Mouse (Mus musculus) MEL (cell line): ENCODE measurements around the gene Ifna11. TPM values are rescaled to one million over a fixed set of nuclear protein-coding genes. Genes with fewer than 3 reads are reported as not detected.
"Not testable (repeated sequence)": the region's sequence is repeated elsewhere in the genome, so short reads cannot be mapped to it uniquely, and the experiment has no call there.

Experiments used
- DNase-seq: peaks from one replicate; pipeline ENCODE4 v3.0.0; 2011; ENCODE audit warnings: low read depth, low spot score
- H3K27ac ChIP-seq: 2 replicates; pipeline ENCODE4 v1.5.1; 2012; ENCODE audit warnings: low read depth, mild to moderate bottlenecking, control low read depth, low read length, moderate library complexity; ENCODE audit not compliant: control insufficient read depth
- H3K27me3 ChIP-seq, 2 experiments: fragments of 150-350 bp in 1 of 2; sonication (generic) in 1 of 2; 2 replicates each; pipeline ENCODE4 v1.6.1; 2012; ENCODE audit warnings: low read length in 2 of 2, mild to moderate bottlenecking in 2 of 2, improper control_type of control experiment in 1 of 2, moderate library complexity in 1 of 2; ENCODE audit not compliant: insufficient read depth in 2 of 2, control insufficient read depth in 1 of 2
- H3K36me3 ChIP-seq, 2 experiments: 2 replicates each; pipeline ENCODE4 v1.6.1; 2012 to 2014; ENCODE audit warnings: low read length in 2 of 2, improper control_type of control experiment in 1 of 2, inconsistent platforms in 1 of 2, mild to moderate bottlenecking in 1 of 2; ENCODE audit not compliant: insufficient read depth in 2 of 2, control insufficient read depth in 1 of 2
- H3K4me1 ChIP-seq, 2 experiments: fragments of 150-350 bp in 1 of 2; sonication (generic) in 1 of 2; 2 replicates each; pipeline ENCODE4 v1.6.1; 2012; ENCODE audit warnings: low read length in 2 of 2, improper control_type of control experiment in 1 of 2, mild to moderate bottlenecking in 1 of 2; ENCODE audit not compliant: insufficient read depth in 2 of 2, control insufficient read depth in 1 of 2
- H3K4me3 ChIP-seq, 2 experiments: fragments of 150-350 bp in 1 of 2; sonication (generic) in 1 of 2; 2 replicates each; pipeline ENCODE4 v1.5.1; 2012; ENCODE audit warnings: low read depth in 2 of 2, low read length in 2 of 2, mild to moderate bottlenecking in 2 of 2, moderate library complexity in 2 of 2, control low read depth in 1 of 2, improper control_type of control experiment in 1 of 2; ENCODE audit not compliant: control insufficient read depth in 1 of 2, insufficient read depth in 1 of 2
- H3K79me2 ChIP-seq: 2 replicates; pipeline ENCODE4 v1.6.1; 2012; ENCODE audit warnings: mild to moderate bottlenecking, low read length, moderate library complexity; ENCODE audit not compliant: control insufficient read depth, poor library complexity, insufficient read depth
- H3K9ac ChIP-seq: 2 replicates; pipeline ENCODE4 v1.6.1; 2012; ENCODE audit warnings: low read depth, mild to moderate bottlenecking, control low read depth, low read length, moderate library complexity; ENCODE audit not compliant: control insufficient read depth, poor library complexity, severe bottlenecking
- H3K9me3 ChIP-seq: fragments of 150-350 bp; sonication (generic); replicated peaks from 2 replicates; pipeline ENCODE4 v1.6.1; 2012; ENCODE audit warnings: mild to moderate bottlenecking, low read length, improper control_type of control experiment, moderate library complexity; ENCODE audit not compliant: insufficient read depth
- CTCF ChIP-seq, 3 experiments: IDR thresholded peaks in 2 of 3; conservative IDR thresholded peaks in 1 of 3; 2 replicates each; pipeline ENCODE4 v1.5.1; 2011 to 2012; ENCODE audit warnings: low read length in 3 of 3, low read depth in 2 of 3, mild to moderate bottlenecking in 2 of 3, improper control_type of control experiment in 1 of 3, inconsistent platforms in 1 of 3, mixed read lengths in 1 of 3, moderate library complexity in 1 of 3; ENCODE audit not compliant: control insufficient read depth in 1 of 3, insufficient read depth in 1 of 3, poor library complexity in 1 of 3, severe bottlenecking in 1 of 3
- EP300 ChIP-seq, 2 experiments: IDR thresholded peaks; 2 replicates each; pipeline ENCODE4 v1.6.1; 2011; ENCODE audit warnings: improper control_type of control experiment in 2 of 2, low read length in 2 of 2, low read depth in 1 of 2, mild to moderate bottlenecking in 1 of 2
- GATA1 ChIP-seq: IDR thresholded peaks from 2 replicates; pipeline ENCODE4 v1.6.1; 2011; ENCODE audit warnings: low read depth, low read length, improper control_type of control experiment
- MAZ ChIP-seq: IDR thresholded peaks from 2 replicates; pipeline ENCODE4 v1.6.1; 2012; ENCODE audit warnings: low read depth, mild to moderate bottlenecking, inconsistent platforms, low read length, improper control_type of control experiment
- POLR2AphosphoS2 ChIP-seq: IDR thresholded peaks from 2 replicates; pipeline ENCODE4 v1.6.1; 2011; ENCODE audit warnings: low read length, improper control_type of control experiment
- POLR2AphosphoS5 ChIP-seq: IDR thresholded peaks from 2 replicates; pipeline ENCODE4 v1.6.1; 2012; ENCODE audit warnings: low read depth, borderline replicate concordance, mild to moderate bottlenecking, inconsistent platforms, low read length, moderate library complexity, mixed read lengths
- RAD21 ChIP-seq: IDR thresholded peaks from 2 replicates; pipeline ENCODE4 v1.6.1; 2011; ENCODE audit warnings: mild to moderate bottlenecking, low read depth, low read length, improper control_type of control experiment
- TBP ChIP-seq: IDR thresholded peaks from 2 replicates; pipeline ENCODE4 v1.8.0; 2011; ENCODE audit warnings: low read depth, low read length, improper control_type of control experiment
- TCF12 ChIP-seq: IDR thresholded peaks from 2 replicates; pipeline ENCODE4 v1.6.1; 2014; ENCODE audit warnings: low read depth, mild to moderate bottlenecking, inconsistent platforms, low read length, improper control_type of control experiment, moderate library complexity
- UBTF ChIP-seq: IDR thresholded peaks from 2 replicates; pipeline ENCODE4 v1.6.1; 2012; ENCODE audit warnings: low read depth, mild to moderate bottlenecking, inconsistent platforms, low read length, improper control_type of control experiment, moderate library complexity, borderline replicate concordance; ENCODE audit not compliant: insufficient read depth
- USF1 ChIP-seq: IDR thresholded peaks from 2 replicates; pipeline ENCODE4 v1.6.1; 2014; ENCODE audit warnings: low read depth, mild to moderate bottlenecking, inconsistent platforms, low read length, improper control_type of control experiment, moderate library complexity
- USF2 ChIP-seq, 2 experiments: IDR thresholded peaks; 2 replicates each; pipeline ENCODE4 v1.6.1; 2011 to 2012; ENCODE audit warnings: improper control_type of control experiment in 2 of 2, low read length in 2 of 2, borderline replicate concordance in 1 of 2, inconsistent platforms in 1 of 2, low read depth in 1 of 2, mild to moderate bottlenecking in 1 of 2; ENCODE audit not compliant: insufficient read depth in 1 of 2
- ZKSCAN1 ChIP-seq: IDR thresholded peaks from 2 replicates; pipeline ENCODE4 v1.6.1; 2012; ENCODE audit warnings: low read depth, mild to moderate bottlenecking, inconsistent platforms, low read length, improper control_type of control experiment, moderate library complexity
- polyA plus RNA-seq, 2 experiments: library from polyadenylated mRNA; stranded (reverse) in 1 of 2; unstranded in 1 of 2; fragments of >175 nt in 1 of 2; fragments of >200 nt in 1 of 2; gene quantifications; 2 replicates each; pipeline versions ENCODE4 v1.2.1 to v1.2.4; 2012; ENCODE audit warnings: low replicate concordance in 2 of 2, low read depth in 1 of 2; ENCODE audit not compliant: insufficient read length in 2 of 2, insufficient read depth in 1 of 2, missing spikeins in 1 of 2
- total RNA-seq: library from RNA; depleted of rRNA; stranded (reverse); fragments of 300-350 nt; gene quantifications from 2 replicates; pipeline ENCODE4 v1.2.3, GENCODE M21; 2012

Gene Ifna11
- total and polyA plus RNA-seq, 3 experiments: not detected

- not testable (repeated sequence) for H3K4me3 ChIP-seq, H3K36me3 ChIP-seq, H3K4me1 ChIP-seq, H3K79me2 ChIP-seq, DNase-seq, H3K27ac ChIP-seq, H3K27me3 ChIP-seq, H3K9ac ChIP-seq, H3K9me3 ChIP-seq
Measured at GRCm38 (mm10) chr4:88799365-88799764, 20.4 kb upstream of the Ifna11 start, which contains the start of gene Gm13285. Gene Gm13285 (plus strand): TSS chr4:88799665.

GRCm38 (mm10) chr4:88802954-88803353, 16.8 kb upstream of the Ifna11 start, which contains the start of gene Gm13287:
Gene Gm13287 (plus strand): TSS chr4:88803254.
- H3K9me3 ChIP-seq, H3K27me3 ChIP-seq, H3K36me3 ChIP-seq, DNase-seq, H3K27ac ChIP-seq, H3K4me3 ChIP-seq, H3K79me2 ChIP-seq, H3K4me1 ChIP-seq, H3K9ac ChIP-seq: not testable (repeated sequence)

- not testable (repeated sequence) for H3K27ac ChIP-seq, H3K36me3 ChIP-seq, H3K27me3 ChIP-seq, H3K9me3 ChIP-seq, DNase-seq, H3K9ac ChIP-seq, H3K4me1 ChIP-seq, H3K4me3 ChIP-seq, H3K79me2 ChIP-seq
Measured at GRCm38 (mm10) chr4:88805231-88805630, 14.5 kb upstream of the Ifna11 start, which contains the start of gene Gm13288. Gene Gm13288 (plus strand): TSS chr4:88805531.

DNA sequence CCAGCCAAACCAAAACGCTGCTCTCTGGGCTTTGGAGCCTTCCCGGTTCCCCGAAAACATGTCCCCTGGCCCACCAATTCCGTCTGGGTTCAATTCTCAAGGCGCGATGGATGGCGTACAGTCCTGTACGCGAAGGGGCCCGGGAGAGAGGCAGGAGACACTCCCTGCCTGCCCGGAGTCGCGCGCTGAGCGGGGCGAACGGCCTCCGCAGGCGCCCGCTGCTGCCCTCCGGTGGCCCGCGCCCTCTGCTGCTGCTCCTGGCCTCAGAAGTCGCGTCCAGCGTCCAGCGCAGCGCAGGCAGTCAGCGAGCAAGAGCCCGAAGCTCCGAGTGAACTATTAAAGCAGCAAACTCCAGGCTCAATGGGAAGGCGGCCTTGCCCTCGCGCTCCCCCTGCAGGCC, 14.0 kb upstream of the Ifna11 start:
- not testable (repeated sequence) for H3K9me3 ChIP-seq, H3K4me1 ChIP-seq, H3K27me3 ChIP-seq, H3K27ac ChIP-seq, DNase-seq, H3K4me3 ChIP-seq, H3K36me3 ChIP-seq, H3K79me2 ChIP-seq, H3K9ac ChIP-seq

DNA sequence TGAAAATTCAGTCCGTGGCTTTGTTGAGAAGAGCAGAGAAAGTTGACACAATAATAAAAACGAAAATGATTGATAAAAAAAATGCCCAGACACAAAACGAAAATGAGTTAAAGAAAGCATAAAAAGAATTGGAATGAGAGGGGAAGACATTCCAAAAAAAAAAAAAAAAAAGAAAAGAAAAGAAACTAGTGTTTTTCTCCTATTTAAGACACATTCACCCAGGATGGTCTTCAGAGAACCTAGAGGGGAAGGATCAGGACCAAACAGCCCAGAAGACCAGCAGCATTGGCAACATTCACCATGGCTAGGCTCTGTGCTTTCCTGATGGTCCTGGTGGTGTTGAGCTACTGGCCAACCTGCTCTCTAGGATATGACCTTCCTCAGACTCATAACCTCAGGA, 3.8 kb upstream of the Ifna11 start, which contains the start of gene Ifna7:
Gene Ifna7 (plus strand): TSS at position 301 of the 400 bp plus-strand sequence.
- no peak within 1 kb of the TSS for H3K9ac ChIP-seq
- TF ChIP-seq POLR2AphosphoS2 (no peak), GATA1 (no peak), TBP (no peak), UBTF (no peak), CTCF (IDR thresholded peaks at IDR 0.05 in 2 of 3, conservative IDR thresholded peaks at IDR 0.05 in 1 of 3; ENCODE audit: control insufficient read depth in 1 of 3, insufficient read depth in 1 of 3, low read depth in 2 of 3, low read length in 3 of 3, poor library complexity in 1 of 3, severe bottlenecking in 1 of 3) (no peak), ZKSCAN1 (no peak), POLR2AphosphoS5 (no peak), USF2 (IDR thresholded peaks at IDR 0.05; ENCODE audit: borderline replicate concordance in 1 of 2, insufficient read depth in 1 of 2, low read depth in 1 of 2, low read length in 2 of 2) (no peak), RAD21 (no peak), TCF12 (no peak), USF1 (no peak), MAZ (no peak), EP300 (IDR thresholded peaks at IDR 0.05; ENCODE audit: low read depth in 1 of 2, low read length in 2 of 2) (no peak)
- H3K27me3 ChIP-seq: peaks cover 2 to 24% of the 10 kb centered on the region in 2 experiments; a peak in 3 of 4 replicates
- no peaks in the 10 kb centered on the region for H3K4me1 ChIP-seq
- no peak within 1 kb of the TSS for H3K4me3 ChIP-seq
- H3K36me3 ChIP-seq: no peaks in the 10 kb centered on the region
- no peak for DNase-seq
- no peak within 1 kb of the TSS for H3K27ac ChIP-seq
- H3K9me3 ChIP-seq: no peaks in the 10 kb centered on the region
- no peaks in the 10 kb centered on the region for H3K79me2 ChIP-seq
